Mouse (Mus musculus): ENCODE results near the gene Tmem136.

Tmem136 gene

DNA sequence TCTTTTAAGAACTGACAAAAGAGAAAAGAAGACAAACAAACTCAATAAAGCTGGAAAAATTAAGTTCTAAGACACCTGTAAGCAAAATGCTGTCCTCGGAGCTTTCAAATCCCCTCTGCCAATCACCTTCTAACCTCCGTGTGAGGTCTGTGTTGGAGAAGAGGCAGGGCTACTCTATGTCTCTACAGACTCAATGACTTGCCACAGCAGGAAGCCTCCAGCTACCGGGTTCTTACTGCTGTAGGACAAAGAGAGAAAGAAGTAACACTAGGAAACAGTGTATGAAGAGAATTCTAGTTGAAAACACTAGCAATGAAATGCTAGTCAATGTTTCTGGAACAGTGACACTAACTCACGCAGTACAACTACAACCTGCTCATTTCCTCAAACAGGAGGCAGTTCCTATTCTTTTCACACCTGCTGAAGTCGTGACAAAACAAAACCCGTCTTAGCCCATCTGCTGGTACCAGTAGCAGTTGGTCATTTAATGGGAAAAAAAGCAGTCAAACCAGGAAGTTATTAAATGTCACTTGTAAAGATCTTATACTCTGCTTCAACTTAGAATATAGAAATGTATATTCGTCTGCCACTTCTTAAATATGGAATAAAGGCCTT, 32.8 kb downstream of the Tmem136 start:
- no peak for DNase-seq (ENCODE audit: extremely low read depth, low read depth, low spot score)

DNA sequence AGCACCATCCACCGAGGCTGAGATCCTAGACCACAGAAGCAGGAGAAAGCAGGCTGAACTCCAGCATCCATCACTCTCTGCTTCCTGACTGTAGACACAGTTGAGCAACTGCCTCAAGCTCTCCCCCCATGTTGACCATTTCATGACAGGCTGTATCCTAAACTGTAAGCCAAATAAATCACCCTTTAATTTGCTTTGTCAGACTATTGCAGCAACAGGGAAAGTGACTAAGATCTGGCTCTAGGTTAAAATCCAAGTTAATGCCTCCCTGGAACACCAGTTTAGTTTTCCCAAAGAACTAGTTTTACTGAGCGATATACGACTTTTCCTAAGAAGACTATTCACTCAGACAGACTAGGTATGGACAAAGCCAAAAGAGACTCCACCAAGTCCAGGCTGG, 37.7 kb downstream of the Tmem136 start:
- DNase-seq (ENCODE audit: extremely low read depth, low read depth, low spot score) = no peak

DNA sequence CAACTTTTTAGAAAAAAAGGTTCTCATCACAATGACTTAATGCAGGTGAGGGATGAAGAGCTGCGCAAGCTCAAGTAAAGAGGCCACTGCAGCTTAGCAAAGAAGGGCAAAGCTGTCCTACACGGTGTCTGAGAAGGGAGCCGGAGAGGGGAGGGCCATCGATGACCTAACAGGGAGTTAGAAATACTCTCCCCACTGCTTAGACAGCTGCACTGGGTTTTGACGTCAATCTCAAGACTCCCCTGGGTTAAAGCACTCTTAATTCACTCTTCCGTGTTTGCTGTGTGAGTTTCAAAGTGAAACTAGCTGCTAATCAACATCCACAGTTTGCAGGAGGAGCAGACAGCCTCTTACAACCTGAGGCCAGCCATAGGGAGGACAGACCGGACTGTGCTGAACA, 40.2 kb downstream of the Tmem136 start:
- DNase-seq (ENCODE audit: extremely low read depth, low read depth, low spot score) = no peak

DNA sequence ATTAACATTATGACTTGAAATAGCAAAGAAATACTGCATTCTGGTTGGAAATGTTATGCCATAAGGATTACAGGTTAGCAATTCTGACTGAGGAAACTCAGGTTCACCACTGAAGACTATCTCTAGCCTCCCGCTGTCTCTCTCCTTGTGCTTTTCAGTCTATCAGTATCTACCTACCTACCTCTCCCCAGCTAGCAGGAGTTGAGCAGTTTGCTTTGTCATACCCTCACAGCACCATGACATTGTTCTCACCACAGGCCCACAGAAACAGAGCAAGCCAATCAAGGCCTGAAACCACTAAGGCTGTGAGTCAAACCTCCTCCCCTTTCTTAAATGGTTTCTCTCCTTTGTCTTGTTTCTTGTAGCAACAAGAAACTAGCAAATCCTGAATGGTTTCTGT, 41.8 kb downstream of the Tmem136 start:
- no peak for DNase-seq (ENCODE audit: extremely low read depth, low read depth, low spot score)

DNA sequence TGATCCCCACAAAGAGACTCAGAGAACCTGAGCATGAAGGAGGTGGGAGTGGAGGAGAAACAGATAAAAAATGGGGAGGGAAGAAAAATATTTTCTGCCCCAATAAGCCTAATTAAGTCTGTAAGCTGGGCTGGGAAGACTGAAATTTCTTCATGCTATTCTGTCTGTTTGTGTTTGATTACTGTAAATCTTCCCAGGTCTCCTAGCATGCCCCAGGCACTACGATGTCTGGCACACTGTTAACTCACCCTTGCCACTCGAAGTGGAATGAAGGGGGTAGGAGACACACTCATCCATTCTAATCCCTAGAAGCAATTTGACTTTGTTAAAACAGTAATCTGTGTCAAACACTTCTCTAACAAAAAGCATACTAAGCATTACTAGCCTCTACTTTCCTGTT, 44.6 kb downstream of the Tmem136 start:
- no peak for DNase-seq (ENCODE audit: extremely low read depth, low read depth, low spot score)

DNA sequence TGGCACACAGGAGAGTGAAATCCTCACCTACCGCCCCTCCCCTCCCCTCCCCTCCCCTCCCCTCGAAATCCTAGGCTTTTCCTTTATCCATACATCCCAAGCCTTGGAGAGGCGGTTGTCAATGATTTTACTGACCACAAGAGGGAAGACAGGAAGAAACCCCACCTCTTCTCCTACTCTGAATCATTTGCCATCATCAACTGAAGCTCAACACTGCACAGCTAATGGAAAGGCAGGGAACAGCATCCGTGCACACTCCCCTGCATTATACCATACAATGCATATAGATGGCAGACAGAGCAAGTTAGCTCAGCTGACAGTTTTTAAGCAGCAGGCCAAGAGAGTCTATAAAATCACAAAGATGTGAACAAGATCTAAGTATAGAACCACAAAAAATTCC, 45.2 kb downstream of the Tmem136 start:
- DNase-seq (ENCODE audit: extremely low read depth, low read depth, low spot score) = no peak

DNA sequence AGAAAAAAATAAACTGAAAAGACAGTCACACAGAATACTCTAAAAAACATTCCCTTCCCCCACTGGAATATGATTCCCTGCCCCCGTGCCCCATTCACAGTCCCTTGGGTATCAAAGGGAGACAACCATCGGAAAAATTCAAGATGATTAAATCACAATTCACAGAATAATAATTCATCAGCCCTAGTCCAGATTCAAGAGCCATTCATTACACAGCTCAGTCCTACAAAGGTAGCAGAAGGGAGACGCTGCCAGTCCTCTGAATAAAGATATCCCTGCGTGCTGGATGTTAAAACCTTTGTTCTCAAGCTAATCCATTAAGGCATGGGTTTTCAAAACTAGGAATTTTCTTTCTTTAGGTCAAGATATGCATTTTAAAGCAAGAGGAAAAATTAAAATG, 45.8 kb downstream of the Tmem136 start:
- DNase-seq (ENCODE audit: extremely low read depth, low read depth, low spot score) = no peak

DNA sequence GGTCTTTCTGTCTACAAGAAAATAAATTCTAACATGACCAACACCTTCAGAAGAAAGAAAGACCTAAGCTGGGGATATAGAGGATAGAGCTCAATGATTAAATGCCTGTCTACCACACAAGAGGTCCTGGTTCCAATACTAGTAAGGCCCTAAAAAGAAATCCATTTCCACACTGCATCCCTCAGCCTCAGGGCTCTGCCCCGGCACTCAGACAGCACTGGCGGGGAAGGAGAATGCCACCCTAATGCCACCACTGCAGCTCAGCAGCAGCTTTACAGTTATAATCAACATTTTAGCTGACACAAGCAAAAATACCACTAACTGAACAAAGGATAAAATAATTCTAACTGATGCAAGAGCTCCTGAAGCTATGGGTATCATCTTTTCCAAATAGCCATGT, 46.2 kb downstream of the Tmem136 start:
- no peak for DNase-seq (ENCODE audit: extremely low read depth, low read depth, low spot score)

DNA sequence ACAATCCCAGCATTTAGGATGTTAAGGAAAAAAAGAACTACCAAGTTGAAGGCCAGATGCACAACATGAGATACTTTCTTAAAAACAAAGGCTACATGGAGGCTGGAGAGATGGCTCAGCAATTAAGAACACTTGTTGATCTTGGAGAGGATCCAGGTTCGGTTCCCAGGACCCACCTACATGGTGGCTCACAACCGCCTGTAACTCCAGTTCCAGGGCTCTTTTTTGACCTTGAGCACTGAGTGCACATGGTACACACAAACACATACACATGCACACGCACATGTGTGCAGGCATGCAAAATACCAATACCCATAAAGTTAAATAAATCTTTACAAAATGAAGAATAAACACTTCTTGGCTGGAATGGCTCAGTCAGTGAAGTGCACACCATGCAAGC, 48.5 kb downstream of the Tmem136 start:
- no peak for DNase-seq (ENCODE audit: extremely low read depth, low read depth, low spot score)

DNA sequence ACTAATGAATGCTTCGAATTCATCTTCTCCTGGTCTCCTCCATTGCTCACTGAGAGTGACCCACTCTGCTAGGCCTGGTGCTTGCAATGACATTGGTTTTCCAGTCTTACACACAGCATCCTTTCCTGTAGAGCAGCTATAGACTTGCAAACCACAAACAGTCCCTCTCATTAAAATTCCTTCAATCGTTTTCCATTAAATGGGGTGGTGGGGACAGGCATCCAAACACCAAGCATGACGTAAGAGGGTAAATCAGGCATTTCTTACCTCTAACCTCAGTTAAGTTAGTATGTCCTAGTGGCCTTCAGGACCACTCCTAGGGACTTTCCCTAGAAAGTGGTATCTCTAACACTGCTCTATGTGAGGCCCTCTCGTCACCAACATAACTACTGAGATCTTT, 51.1 kb downstream of the Tmem136 start:
- DNase-seq (ENCODE audit: extremely low read depth, low read depth, low spot score) = no peak

DNA sequence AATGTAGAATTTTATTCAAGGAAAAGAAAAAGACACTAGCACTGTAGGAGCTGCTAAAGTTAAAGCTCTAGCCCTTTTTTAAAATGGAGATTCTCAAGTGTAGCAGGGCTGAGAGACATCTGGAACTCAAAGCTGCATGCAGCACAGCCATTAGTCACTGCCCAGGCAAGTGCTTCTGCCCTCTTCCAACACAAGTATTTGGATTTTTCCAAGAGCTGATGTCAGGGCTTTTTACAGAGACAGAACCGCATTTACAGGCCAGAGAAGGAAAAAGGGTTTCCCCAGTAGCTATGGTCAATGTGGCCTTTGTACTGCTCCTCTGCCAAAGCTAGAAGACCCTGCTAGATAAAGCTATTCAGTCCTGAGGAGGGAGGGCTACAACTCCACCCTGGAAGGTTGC, 54.8 kb downstream of the Tmem136 start:
- DNase-seq (ENCODE audit: extremely low read depth, low read depth, low spot score) = no peak

Data from fat pad, adult 2 months (tissue).